Mouse (Mus musculus) MEL (cell line): ENCODE results near the gene Malsu1. TPM values are rescaled to one million over a fixed set of nuclear protein-coding genes. Genes with fewer than 3 reads are reported as not detected.

Experiments used
- polyA plus RNA-seq, 2 experiments: library from polyadenylated mRNA; stranded (reverse) in 1 of 2; unstranded in 1 of 2; fragments of >175 nt in 1 of 2; fragments of >200 nt in 1 of 2; gene quantifications; 2 replicates each; pipeline versions ENCODE4 v1.2.1 to v1.2.4; 2012; ENCODE audit warnings: low replicate concordance in 2 of 2, low read depth in 1 of 2; ENCODE audit not compliant: insufficient read length in 2 of 2, insufficient read depth in 1 of 2, missing spikeins in 1 of 2
- total RNA-seq: library from RNA; depleted of rRNA; stranded (reverse); fragments of 300-350 nt; gene quantifications from 2 replicates; pipeline ENCODE4 v1.2.3, GENCODE M21; 2012; rRNA removed

Malsu1 gene
- total and polyA plus RNA-seq, 3 experiments: 27.8 to 60.7 TPM; not detected in 1

Other genes with a start within 250 kb of the Malsu1 start
- gene Tmem176a, start 232.9 kb upstream of the Malsu1 start, total RNA-seq: 3.9 TPM in 2 replicates
- 10 to 100 TPM in 1 of 2 experiments, not detected in 1; 18.5 TPM for gene Tmem176a, start 232.9 kb upstream of the Malsu1 start, polyA plus RNA-seq
- 22.2 and 23.0 TPM in 2 replicates for gene Tmem176b, start 232.3 kb upstream of the Malsu1 start, total RNA-seq
- 10 to 100 TPM in 1 of 2 experiments, not detected in 1; 77.0 TPM for gene Tmem176b, start 232.3 kb upstream of the Malsu1 start, polyA plus RNA-seq
- not detected in 2 replicates for gene Aoc1, start 200.9 kb upstream of the Malsu1 start, total RNA-seq
- not detected for gene Aoc1, start 200.9 kb upstream of the Malsu1 start, polyA plus RNA-seq
- gene 1600015I10Rik, start 143.9 kb upstream of the Malsu1 start, total RNA-seq: not detected in 2 replicates
- not detected for gene 1600015I10Rik, start 143.9 kb upstream of the Malsu1 start, polyA plus RNA-seq
- gene Doxl2, start 98.8 kb upstream of the Malsu1 start, total RNA-seq: not detected in 2 replicates
- not detected for gene Doxl2, start 98.8 kb upstream of the Malsu1 start, polyA plus RNA-seq
- gene Svs1, start 86.9 kb upstream of the Malsu1 start, total RNA-seq: not detected in 2 replicates
- not detected for gene Svs1, start 86.9 kb upstream of the Malsu1 start, polyA plus RNA-seq
- not detected in 2 replicates for gene Gpnmb, start 37.2 kb upstream of the Malsu1 start, total RNA-seq
- gene Gpnmb, start 37.2 kb upstream of the Malsu1 start, polyA plus RNA-seq: not detected
- gene Igf2bp3, start 141.2 kb downstream of the Malsu1 start, total RNA-seq: 0.12 and 0.13 TPM in 2 replicates
- gene Igf2bp3, start 141.2 kb downstream of the Malsu1 start, polyA plus RNA-seq: under 1 TPM in 1 of 2 experiments, not detected in 1; 0.29 TPM
- gene Tra2a, start 190.2 kb downstream of the Malsu1 start, total RNA-seq: 108 and 114 TPM in 2 replicates
- gene Tra2a, start 190.2 kb downstream of the Malsu1 start, polyA plus RNA-seq: 10 to 100 TPM in 1 of 2 experiments, not detected in 1; 85.2 TPM
- gene Ccdc126, start 245.5 kb downstream of the Malsu1 start, total RNA-seq: 3.9 and 4.4 TPM in 2 replicates
- gene Ccdc126, start 245.5 kb downstream of the Malsu1 start, polyA plus RNA-seq: 1 to 10 TPM in 1 of 2 experiments, not detected in 1; 3.8 TPM